Mouse (Mus musculus) forebrain, embryonic 16.5 days (tissue): Measurements from ENCODE around the gene Nav3. TPM values are rescaled to one million over a fixed set of nuclear protein-coding genes. Genes with fewer than 3 reads are reported as not detected.
"Not testable (repeated sequence)": the region's sequence is repeated elsewhere in the genome, so short reads cannot be mapped to it uniquely, and the experiment has no call there.

Source experiments
- ATAC-seq: fragments of 200-750 bp; cut with Nextera tagmentation; 2 replicates; pipeline ENCODE4 v1.8.0; 2017; ENCODE audit warnings: mild to moderate bottlenecking, moderate library complexity
- H3K27ac ChIP-seq: fragments of 300-500 bp; sonication (generic); 2 replicates; pipeline ENCODE4 v1.5.1; 2014; ENCODE audit warnings: low read length, control low read depth
- H3K27me3 ChIP-seq: fragments of 300-500 bp; sonication (generic); replicated peaks from 2 replicates; pipeline ENCODE4 v1.6.1; 2014; ENCODE audit warnings: low read length; ENCODE audit not compliant: control insufficient read depth, insufficient read depth
- H3K36me3 ChIP-seq: fragments of 300-500 bp; sonication (generic); 2 replicates; pipeline ENCODE4 v1.6.1; 2014; ENCODE audit not compliant: control insufficient read depth, insufficient read depth
- H3K4me1 ChIP-seq: fragments of 300-500 bp; sonication (generic); replicated peaks from 2 replicates; pipeline ENCODE4 v1.6.1; 2014; ENCODE audit warnings: low read length; ENCODE audit not compliant: control insufficient read depth, insufficient read depth
- H3K4me2 ChIP-seq: fragments of 300-500 bp; sonication (generic); 2 replicates; pipeline ENCODE4 v1.6.1; 2014; ENCODE audit warnings: mild to moderate bottlenecking, low read length, control low read depth
- H3K4me3 ChIP-seq: fragments of 300-500 bp; sonication (generic); replicated peaks from 2 replicates; pipeline ENCODE4 v1.5.1; 2014; ENCODE audit warnings: mild to moderate bottlenecking, low read length, control low read depth
- H3K9ac ChIP-seq: fragments of 300-500 bp; sonication (generic); replicated peaks from 2 replicates; pipeline ENCODE4 v1.6.1; 2014; ENCODE audit warnings: low read depth, low read length, control low read depth
- H3K9me3 ChIP-seq: fragments of 300-500 bp; sonication (generic); 2 replicates; pipeline ENCODE4 v1.6.1; 2016; ENCODE audit warnings: low read length; ENCODE audit not compliant: control insufficient read depth
- WGBS: fragments of 180-500 bp; shearing (Covaris S2); extraction: QIAGEN DNeasy Blood & Tissue Kit; methylation state at CpG from one replicate; pipeline ENCODE4 v1.1.7; 2014; 5-methylcytosine and 5-hydroxymethylcytosine counted together
- polyA plus RNA-seq: library from polyadenylated mRNA; unstranded; fragments of >200 nt; fragmentation: Nextera tagmentation; extraction: Ambion mirVana; gene quantifications from 2 replicates; pipeline ENCODE4 v1.2.1, GENCODE M21; 2015

Nav3 gene
- polyA plus RNA-seq, 1 experiment from 2014 or later = 24.3 TPM

DNA sequence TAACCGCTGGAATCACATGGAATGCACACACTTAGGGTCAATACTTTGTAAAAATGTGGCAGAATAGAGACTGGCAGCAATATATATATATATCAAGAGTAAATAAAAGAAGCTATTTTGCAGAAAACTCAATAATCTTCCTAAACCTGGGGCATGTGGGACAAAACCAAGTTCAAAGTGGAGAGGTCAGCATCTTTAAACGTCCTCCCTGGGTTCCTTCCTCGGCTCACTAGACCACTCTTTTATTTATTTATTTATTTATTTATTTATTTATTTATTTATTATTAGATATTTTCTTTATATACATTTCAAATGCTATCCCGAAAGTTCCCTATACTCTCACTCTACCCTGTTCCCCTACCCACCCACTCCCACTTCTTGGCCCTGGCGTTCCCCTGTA is 454.7 kb downstream of the Nav3 start:
- H3K4me3 ChIP-seq, H3K9me3 ChIP-seq, H3K27ac ChIP-seq, ATAC-seq, H3K27me3 ChIP-seq, H3K4me1 ChIP-seq, H3K9ac ChIP-seq, H3K36me3 ChIP-seq, H3K4me2 ChIP-seq: not testable (repeated sequence)
- WGBS = 86% methylated on average over 5 of the region's 5 CpGs

DNA sequence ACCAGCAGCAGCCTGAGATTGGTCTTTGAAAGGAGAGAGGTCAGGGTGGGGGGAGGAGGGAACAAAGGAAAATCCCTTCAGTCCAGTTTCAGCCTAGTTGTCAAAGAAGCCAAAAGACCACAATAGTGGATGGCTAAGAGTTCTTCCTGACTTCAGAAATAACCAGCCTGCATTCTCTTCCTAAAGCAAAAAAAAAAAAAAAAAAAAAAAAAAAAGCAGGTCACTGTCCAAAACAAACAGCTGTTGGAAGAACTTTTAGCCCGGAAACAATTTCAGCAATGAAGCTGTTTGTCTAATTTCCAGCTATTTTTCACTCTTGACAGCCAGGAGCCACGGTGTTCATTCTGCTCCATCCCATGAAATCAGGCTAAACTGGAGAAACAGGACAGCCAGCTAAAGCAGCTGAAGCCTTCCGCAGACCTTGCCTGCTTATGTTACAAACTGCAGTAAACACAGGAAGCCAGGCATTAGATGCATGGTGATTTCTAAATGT is 455.2 kb downstream of the Nav3 start:
- Histone ChIP-seq H3K4me3 (no peak overlapping the region), H3K36me3 (no peaks in the 10 kb centered on the region), H3K27me3 (no peaks in the 10 kb centered on the region), H3K4me1 (no peaks in the 10 kb centered on the region), H3K4me2 (no peak overlapping the region), H3K9ac (no peak overlapping the region), H3K9me3 (no peaks in the 10 kb centered on the region), H3K27ac (no peak overlapping the region)
- no peak for ATAC-seq
- WGBS = 51% methylated on average over 3 of the region's 3 CpGs

DNA sequence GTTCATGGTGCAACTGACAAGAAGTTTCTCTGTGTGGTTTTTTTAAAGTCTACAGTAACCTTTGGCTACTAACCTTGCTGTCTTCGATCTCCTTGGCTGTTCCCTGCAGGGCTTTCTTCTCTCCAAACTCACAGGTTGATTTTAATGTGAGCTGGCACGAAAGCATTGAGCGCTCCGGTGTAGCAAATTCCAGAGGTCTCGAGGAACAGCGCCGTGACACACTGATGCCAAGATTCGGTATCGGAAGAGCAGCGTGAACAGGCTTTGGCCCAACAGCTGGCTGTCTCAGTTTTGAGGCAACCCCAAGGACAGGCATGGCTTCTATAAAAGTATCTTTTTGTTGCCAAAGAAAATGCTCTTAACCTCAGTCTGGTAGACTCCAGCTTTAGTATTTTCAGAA is 456.1 kb downstream of the Nav3 start:
- WGBS = 77% methylated on average over 10 of the region's 10 CpGs

DNA sequence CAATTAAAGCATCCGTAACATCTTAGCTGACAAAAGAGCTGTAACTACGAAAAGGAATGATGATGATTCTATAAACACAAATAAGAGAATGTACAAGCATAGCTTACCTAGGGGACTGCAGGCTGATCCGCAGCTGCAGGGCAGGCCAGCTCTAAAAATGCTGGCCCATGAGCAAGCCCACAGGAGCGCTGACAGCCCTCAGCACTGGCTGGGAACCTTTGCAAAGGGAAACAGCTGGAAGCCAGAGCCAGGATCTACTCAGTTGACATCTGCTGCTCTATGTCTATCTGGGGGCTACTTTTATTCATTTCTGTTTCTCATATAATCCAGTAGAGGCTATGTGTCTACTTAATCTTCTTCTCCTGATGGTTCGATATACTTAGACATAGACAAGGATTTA is 461.7 kb downstream of the Nav3 start:
- Histone ChIP-seq H3K9ac (no peak overlapping the region), H3K27me3 (no peaks in the 10 kb centered on the region), H3K27ac (no peak overlapping the region), H3K4me2 (no peak overlapping the region), H3K4me1 (peaks cover 3% of the 10 kb centered on the region; the same call in 1 of the 2 replicates), H3K36me3 (no peaks in the 10 kb centered on the region), H3K9me3 (no peaks in the 10 kb centered on the region), H3K4me3 (no peak overlapping the region)
- 72% methylated on average over 5 of the region's 5 CpGs for WGBS
- ATAC-seq = no peak

More for the DNA sequence above, 456.1 kb downstream of the Nav3 start:
- ATAC-seq = no peak
- Histone ChIP-seq H3K9me3 (no peaks in the 10 kb centered on the region), H3K4me2 (no peak overlapping the region), H3K27ac (no peak overlapping the region), H3K27me3 (no peaks in the 10 kb centered on the region), H3K4me3 (no peak overlapping the region), H3K36me3 (no peaks in the 10 kb centered on the region), H3K4me1 (no peaks in the 10 kb centered on the region), H3K9ac (no peak overlapping the region)

DNA sequence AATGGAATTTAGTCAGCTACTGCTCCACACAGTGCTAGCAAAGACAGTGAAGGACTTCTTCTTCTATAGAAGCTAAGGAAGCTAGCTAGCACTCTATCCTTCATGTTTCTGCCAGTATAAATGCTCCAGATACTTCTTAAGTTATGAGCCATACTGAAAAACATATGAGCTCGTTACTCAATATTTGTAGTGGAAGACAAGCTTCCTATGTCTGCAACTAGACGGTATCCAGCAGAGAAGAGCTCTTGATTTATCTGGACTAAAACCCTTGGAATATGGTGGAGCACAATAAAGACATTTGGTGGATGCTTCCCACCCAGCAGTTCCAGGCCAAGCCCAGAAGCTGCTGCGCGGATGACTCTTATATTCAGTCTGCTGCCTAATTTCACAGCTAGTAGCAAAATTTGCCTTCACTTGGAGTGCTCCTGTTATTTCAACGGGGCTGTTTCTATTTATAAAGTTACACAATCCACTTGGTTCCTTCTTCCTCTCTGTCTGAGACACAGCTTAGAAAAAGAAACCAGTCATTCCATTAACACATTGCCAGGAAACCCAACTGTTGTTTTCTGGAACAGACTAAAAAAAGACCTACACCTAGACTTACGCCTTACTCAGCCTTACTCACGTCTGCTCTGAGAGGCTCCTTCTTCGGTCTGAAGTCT is 470.0 kb downstream of the Nav3 start:
- WGBS = 79% methylated on average over 8 of the region's 8 CpGs
- Histone ChIP-seq H3K36me3 (no peaks in the 10 kb centered on the region), H3K27me3 (no peaks in the 10 kb centered on the region), H3K27ac (no peak overlapping the region), H3K4me3 (no peak overlapping the region), H3K9me3 (no peaks in the 10 kb centered on the region), H3K4me2 (no peak overlapping the region), H3K4me1 (no peaks in the 10 kb centered on the region), H3K9ac (no peak overlapping the region)
- no peak for ATAC-seq

DNA sequence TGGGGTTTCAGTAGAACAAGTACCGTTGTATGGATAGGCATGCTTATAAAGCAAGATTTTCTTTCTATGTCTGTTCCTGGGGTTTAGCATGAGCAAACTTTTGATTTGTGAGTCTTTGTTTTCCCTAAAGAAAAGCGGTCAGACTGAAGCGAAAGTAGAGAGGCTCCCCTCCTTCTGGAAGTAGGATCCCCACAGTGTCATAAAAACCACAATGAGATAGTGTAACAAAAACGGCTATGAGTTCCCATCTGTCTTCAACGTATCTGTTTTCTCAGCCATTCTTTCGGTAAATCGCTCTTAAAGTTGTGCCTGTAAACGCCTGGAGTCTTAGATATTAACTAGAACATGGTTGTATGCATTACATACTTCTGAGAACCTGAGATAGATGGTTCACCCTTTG is 479.7 kb downstream of the Nav3 start:
- no peaks in the 10 kb centered on the region for H3K9me3 ChIP-seq
- H3K4me3 ChIP-seq = no peak overlapping the region
- no peak overlapping the region for H3K27ac ChIP-seq
- no peaks in the 10 kb centered on the region for H3K27me3 ChIP-seq
- H3K9ac ChIP-seq = no peak overlapping the region
- H3K36me3 ChIP-seq = no peaks in the 10 kb centered on the region
- H3K4me2 ChIP-seq = no peak overlapping the region
- ATAC-seq = no peak
- 90% methylated on average over 8 of the region's 8 CpGs for WGBS
- H3K4me1 ChIP-seq = peaks cover 2% of the 10 kb centered on the region; the same call in 1 of the 2 replicates

DNA sequence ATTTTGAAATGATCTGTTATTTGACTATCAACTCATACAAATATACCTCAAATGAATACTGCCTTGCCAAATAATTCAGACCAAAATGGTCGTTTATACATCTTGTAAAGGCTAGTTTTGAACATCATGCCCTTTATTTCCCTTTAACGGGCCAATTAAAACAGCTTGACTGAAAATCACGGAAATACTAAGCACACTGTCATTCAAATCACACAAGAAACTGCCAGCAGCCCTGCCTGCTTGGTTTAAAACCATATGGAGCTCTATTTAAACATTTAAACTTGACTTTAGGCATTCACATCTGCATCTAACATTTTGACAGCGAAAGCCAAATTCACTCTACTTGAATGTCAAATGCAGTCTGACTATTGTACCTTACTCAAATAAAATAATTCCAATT is 481.8 kb downstream of the Nav3 start:
- H3K27me3 ChIP-seq = no peaks in the 10 kb centered on the region
- no peak overlapping the region for H3K4me3 ChIP-seq
- 26% methylated on average over 4 of the region's 4 CpGs for WGBS
- no peak overlapping the region for H3K9ac ChIP-seq
- peaks cover 2% of the 10 kb centered on the region; the same call in 1 of the 2 replicates for H3K4me1 ChIP-seq
- H3K27ac ChIP-seq = 0 out of 2 replicates have a peak overlapping the region, but pooled peaks have one; percentile 33
- H3K36me3 ChIP-seq = no peaks in the 10 kb centered on the region
- no peaks in the 10 kb centered on the region for H3K9me3 ChIP-seq
- ATAC-seq = 0 out of 2 replicates have a peak, but pooled peaks have one; percentile 63
- no peak overlapping the region for H3K4me2 ChIP-seq

DNA sequence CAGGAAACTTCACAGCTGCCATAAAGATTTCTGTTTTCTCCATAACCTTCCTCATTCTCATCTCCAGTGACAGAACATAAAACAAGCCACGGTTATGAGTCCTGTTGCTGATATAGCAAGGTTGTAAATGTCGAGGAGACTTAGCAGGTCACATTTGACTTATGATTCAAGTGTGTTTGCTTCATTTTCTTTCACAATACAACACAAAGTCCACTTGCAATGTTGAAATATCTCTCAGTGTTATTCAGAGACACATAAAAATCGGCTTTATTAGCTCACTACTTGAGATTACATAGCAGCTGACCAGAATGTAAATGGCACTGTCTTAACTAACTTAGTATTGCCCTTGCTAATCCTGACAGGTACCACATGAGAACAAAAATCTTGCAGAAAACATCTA is 482.5 kb downstream of the Nav3 start:
- Histone ChIP-seq H3K9ac (no peak overlapping the region), H3K4me3 (no peak overlapping the region), H3K27me3 (no peaks in the 10 kb centered on the region), H3K4me1 (peaks cover 2% of the 10 kb centered on the region; the same call in 1 of the 2 replicates), H3K4me2 (no peak overlapping the region), H3K36me3 (no peaks in the 10 kb centered on the region), H3K9me3 (no peaks in the 10 kb centered on the region), H3K27ac (no peak overlapping the region)
- no peak for ATAC-seq
- 80% methylated on average over 3 of the region's 3 CpGs for WGBS

DNA sequence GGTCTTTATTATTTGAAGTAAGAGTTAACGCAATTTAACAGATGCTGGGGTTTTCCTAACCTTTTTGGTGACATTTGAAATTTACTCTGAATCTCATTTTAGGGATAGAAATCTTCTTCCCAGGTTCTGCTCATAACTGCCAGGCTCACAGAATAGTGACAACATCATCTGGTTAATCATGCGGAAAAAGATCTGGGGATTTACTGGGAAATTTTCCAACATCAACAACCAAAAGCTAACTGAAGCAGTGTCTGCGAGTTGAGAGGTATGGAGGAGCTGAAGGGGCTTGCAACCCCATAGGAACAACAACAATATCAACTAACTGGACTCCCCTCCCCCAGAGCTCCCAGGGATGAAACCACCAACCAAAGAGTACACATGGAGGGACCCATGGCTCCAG is 505.7 kb downstream of the Nav3 start:
- Histone ChIP-seq H3K36me3 (no peaks in the 10 kb centered on the region), H3K4me2 (no peak overlapping the region), H3K9ac (no peak overlapping the region), H3K27me3 (no peaks in the 10 kb centered on the region), H3K4me1 (peaks cover 3% of the 10 kb centered on the region; the same call in 1 of the 2 replicates), H3K9me3 (no peaks in the 10 kb centered on the region), H3K27ac (no peak overlapping the region), H3K4me3 (no peak overlapping the region)
- ATAC-seq = no peak
- WGBS = 51% methylated on average over 3 of the region's 3 CpGs

DNA sequence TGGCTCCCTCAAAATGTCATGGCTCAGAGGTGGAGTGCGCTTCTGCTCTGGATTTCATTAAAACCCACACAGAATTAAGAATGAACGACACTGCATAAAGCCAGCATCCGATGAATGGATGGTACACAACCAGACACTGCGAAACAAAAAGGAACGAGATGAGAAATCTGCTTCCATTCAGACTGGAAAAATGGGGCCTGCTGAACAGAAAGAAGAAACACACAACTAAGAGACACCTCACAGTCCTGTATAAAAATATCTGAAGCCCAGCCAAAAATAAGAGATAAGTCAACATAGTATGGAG is 526.7 kb downstream of the Nav3 start:
- H3K27ac ChIP-seq = no peak overlapping the region
- 47% methylated on average over 5 of the region's 5 CpGs for WGBS
- H3K27me3 ChIP-seq = no peaks in the 10 kb centered on the region
- peaks cover 5% of the 10 kb centered on the region; the same call in 1 of the 2 replicates for H3K4me1 ChIP-seq
- no peaks in the 10 kb centered on the region for H3K9me3 ChIP-seq
- H3K9ac ChIP-seq = no peak overlapping the region
- no peak for ATAC-seq
- H3K4me2 ChIP-seq = no peak overlapping the region
- H3K36me3 ChIP-seq = no peaks in the 10 kb centered on the region
- H3K4me3 ChIP-seq = no peak overlapping the region
